Mouse (Mus musculus): Measurements from ENCODE around the gene P2rx3. TPM values are rescaled to one million over a fixed set of nuclear protein-coding genes. Genes with fewer than 3 reads are reported as not detected.

P2rx3 gene
- 2.0 TPM for polyA plus RNA-seq (2015; fragmentation: Illumina TruSeq; extraction: RNeasy Lipid Tissue Mini Kit (QIAGEN cat#74804); ENCODE audit: low read depth, low replicate concordance)

DNA sequence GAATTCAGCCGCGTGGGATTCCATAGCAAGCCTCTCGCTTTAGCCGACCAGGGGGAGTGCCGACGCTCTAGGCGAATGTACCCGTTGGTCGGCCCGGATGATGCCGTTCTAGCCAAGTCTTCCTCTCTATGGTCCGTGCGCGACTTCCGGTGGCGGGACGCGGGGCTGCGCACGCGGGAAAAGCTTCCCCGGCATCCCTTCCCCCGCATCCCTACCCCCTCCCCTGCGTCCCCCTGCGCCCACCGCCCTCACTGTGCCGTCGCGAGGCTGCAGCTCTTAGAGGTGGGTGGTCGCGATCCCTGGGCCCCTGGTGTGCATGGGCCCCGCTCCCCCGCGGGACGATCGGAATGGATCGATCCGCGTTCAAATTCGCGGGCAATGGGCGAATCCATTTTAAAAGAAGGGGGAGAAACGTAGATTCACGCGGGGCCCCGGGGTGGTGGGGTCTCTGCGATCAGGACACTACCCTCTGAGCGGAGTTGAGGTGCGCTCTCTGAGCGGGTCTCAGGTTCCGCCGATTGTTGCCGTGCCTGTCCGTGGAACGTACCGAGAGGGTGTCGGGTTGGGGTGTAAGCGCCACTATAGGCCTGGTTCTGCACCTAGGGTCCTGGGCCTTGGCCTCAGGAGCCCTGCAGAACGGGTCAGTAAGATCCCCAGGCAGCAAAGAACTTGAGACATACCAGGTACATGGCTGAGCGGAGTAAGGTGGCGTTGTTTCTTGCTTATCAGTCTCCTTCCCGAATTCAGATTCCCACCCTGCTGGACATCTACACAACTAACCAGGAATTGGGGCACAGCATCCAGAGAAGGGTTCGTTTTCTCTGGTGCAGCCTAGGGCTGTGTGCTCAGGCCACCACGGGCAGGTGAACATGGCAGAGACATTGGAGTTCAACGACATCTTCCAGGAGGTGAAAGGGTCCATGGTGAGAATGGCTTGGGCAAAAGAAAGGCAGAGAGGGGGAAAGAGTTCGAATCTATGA lies at the start of gene P2rx3, which contains the start of gene Ssrp1:
TSS of gene P2rx3 (minus strand) at position 416 of the 980 bp plus-strand sequence.
TSS of gene Ssrp1 (plus strand) at position 188 of the 980 bp plus-strand sequence.

DNA sequence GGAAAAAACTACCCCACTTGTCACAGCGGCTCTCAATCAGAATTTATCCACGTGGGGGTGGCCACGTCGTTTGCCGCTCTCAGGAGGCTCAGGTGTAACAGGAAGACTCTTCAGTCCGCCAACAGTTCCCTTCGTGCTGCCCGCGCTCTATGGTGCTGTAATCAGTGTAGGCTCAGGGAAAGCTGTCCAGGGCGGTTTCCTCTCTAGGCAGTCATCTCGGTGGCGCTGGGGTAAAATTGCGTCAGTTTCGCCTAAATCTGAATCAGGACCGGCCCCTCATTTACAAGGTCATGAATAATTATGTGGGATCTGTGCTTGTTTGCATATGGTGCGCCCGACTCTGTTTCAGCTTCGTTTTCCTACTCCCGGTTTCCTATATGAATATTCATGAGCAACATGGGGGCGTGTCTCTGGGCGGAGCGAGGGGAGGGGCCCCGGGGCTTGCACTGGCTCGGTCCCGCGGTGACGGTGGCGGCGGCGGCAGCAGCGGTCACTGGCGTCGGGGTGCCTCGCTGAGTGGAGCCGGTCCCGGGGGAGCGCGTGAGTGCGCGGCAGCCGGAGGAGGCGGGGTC lies 10.4 kb upstream of the P2rx3 start, which contains the start of gene Tnks1bp1:
TSS of gene Tnks1bp1 (plus strand) at position 427 of the 572 bp plus-strand sequence.

DNA sequence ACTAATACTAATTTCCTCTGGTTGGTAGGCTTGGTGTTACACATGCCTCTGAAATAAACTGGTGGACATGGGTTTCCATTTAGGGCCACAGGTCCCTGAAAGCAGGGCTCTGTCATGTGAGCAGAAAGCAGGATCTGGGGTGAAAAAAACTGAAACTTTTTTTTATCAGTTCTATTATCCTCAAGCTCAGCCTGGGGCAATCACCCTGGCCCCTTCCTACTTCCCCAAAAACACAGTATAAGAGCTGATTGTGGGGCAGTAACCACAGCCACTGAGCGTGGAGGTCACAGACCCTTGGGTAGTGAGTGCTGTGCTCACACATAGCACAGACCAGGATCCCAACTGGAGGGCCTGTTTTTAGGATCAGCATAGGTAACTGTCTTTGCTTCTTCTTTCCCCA lies 49.3 kb downstream of the P2rx3 start, which contains the start of gene Prg3:
TSS of gene Prg3 (plus strand) at position 286 of the 400 bp plus-strand sequence.

DNA sequence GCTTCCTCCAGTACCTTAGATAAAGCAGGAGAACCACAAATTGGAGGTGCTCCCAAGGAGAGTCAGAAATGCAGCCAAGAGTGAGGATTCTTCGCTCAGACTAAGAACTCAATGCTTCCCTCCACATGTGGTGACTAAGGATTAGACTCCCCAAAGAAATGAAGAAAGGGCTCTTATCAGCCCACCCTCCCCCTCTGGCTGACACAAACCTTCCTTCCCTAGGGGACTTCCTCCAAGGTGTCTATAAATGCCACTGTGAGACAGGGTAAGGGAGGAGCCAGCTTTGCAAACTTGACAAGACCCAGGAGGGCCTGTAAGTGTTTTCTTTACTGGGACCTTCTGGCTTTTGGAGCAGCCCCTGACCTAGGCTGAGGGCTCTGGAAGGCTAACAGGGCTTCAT lies 57.1 kb downstream of the P2rx3 start, which contains the start of gene Prg2:
TSS of gene Prg2 (plus strand) at position 274 of the 400 bp plus-strand sequence.

Other genes with a start within 250 kb of the P2rx3 start
- 10.6 TPM for gene Ube2l6, start 238.6 kb downstream of the P2rx3 start, polyA plus RNA-seq (2015; fragmentation: Illumina TruSeq; extraction: RNeasy Lipid Tissue Mini Kit (QIAGEN cat#74804); ENCODE audit: low read depth, low replicate concordance)
- not detected for gene Smtnl1, start 214.8 kb downstream of the P2rx3 start, polyA plus RNA-seq (2015; fragmentation: Illumina TruSeq; extraction: RNeasy Lipid Tissue Mini Kit (QIAGEN cat#74804); ENCODE audit: low read depth, low replicate concordance)
- 96.8 TPM for gene Timm10, start 210.5 kb downstream of the P2rx3 start, polyA plus RNA-seq (2015; fragmentation: Illumina TruSeq; extraction: RNeasy Lipid Tissue Mini Kit (QIAGEN cat#74804); ENCODE audit: low read depth, low replicate concordance)
- gene Slc43a1, start 198.6 kb downstream of the P2rx3 start, polyA plus RNA-seq (2015; fragmentation: Illumina TruSeq; extraction: RNeasy Lipid Tissue Mini Kit (QIAGEN cat#74804); ENCODE audit: low read depth, low replicate concordance): not detected
- 36.4 TPM for gene Rtn4rl2, start 150.8 kb downstream of the P2rx3 start, polyA plus RNA-seq (2015; fragmentation: Illumina TruSeq; extraction: RNeasy Lipid Tissue Mini Kit (QIAGEN cat#74804); ENCODE audit: low read depth, low replicate concordance)
- 1.1 TPM for gene Slc43a3, start 100.9 kb downstream of the P2rx3 start, polyA plus RNA-seq (2015; fragmentation: Illumina TruSeq; extraction: RNeasy Lipid Tissue Mini Kit (QIAGEN cat#74804); ENCODE audit: low read depth, low replicate concordance)
- not detected for gene Prg2, start 57.0 kb downstream of the P2rx3 start, polyA plus RNA-seq (2015; fragmentation: Illumina TruSeq; extraction: RNeasy Lipid Tissue Mini Kit (QIAGEN cat#74804); ENCODE audit: low read depth, low replicate concordance)
- gene Prg3, start 49.2 kb downstream of the P2rx3 start, polyA plus RNA-seq (2015; fragmentation: Illumina TruSeq; extraction: RNeasy Lipid Tissue Mini Kit (QIAGEN cat#74804); ENCODE audit: low read depth, low replicate concordance): not detected
- gene Ssrp1, start 228 bp downstream of the P2rx3 start, polyA plus RNA-seq (2015; fragmentation: Illumina TruSeq; extraction: RNeasy Lipid Tissue Mini Kit (QIAGEN cat#74804); ENCODE audit: low read depth, low replicate concordance): 93.8 TPM
- gene Tnks1bp1, start 10.6 kb upstream of the P2rx3 start, polyA plus RNA-seq (2015; fragmentation: Illumina TruSeq; extraction: RNeasy Lipid Tissue Mini Kit (QIAGEN cat#74804); ENCODE audit: low read depth, low replicate concordance): 39.5 TPM
- gene Aplnr, start 98.8 kb upstream of the P2rx3 start, polyA plus RNA-seq (2015; fragmentation: Illumina TruSeq; extraction: RNeasy Lipid Tissue Mini Kit (QIAGEN cat#74804); ENCODE audit: low read depth, low replicate concordance): 0.12 TPM
- 25.6 TPM for gene Lrrc55, start 159.7 kb upstream of the P2rx3 start, polyA plus RNA-seq (2015; fragmentation: Illumina TruSeq; extraction: RNeasy Lipid Tissue Mini Kit (QIAGEN cat#74804); ENCODE audit: low read depth, low replicate concordance)

All from brain, adult 10 weeks (tissue).